Mouse (Mus musculus) heart, embryonic 14.5 days (tissue): Measurements from ENCODE around the gene Acaca. TPM values are rescaled to one million over a fixed set of nuclear protein-coding genes. Genes with fewer than 3 reads are reported as not detected.
A peak's percentile ranks its signal among the peaks of the same experiment; 100 is the strongest.
"Not testable (repeated sequence)": the region's sequence is repeated elsewhere in the genome, so short reads cannot be mapped to it uniquely, and the experiment has no call there.

Experiments used
- ATAC-seq: fragments of 200-750 bp; cut with Nextera tagmentation; 2 replicates; pipeline ENCODE4 v1.8.0; 2017; ENCODE audit warnings: low read depth, moderate TSS enrichment; ENCODE audit not compliant: insufficient number of reproducible peaks, insufficient read depth, low FRiP score
- H3K27ac ChIP-seq, 2 experiments: fragments of 200-500 bp in 1 of 2; fragments of 300-500 bp in 1 of 2; sonication (generic) in 1 of 2; replicated peaks in 1 of 2; 2 replicates each; pipeline ENCODE4 v1.5.1; 2012 to 2014; ENCODE audit warnings: low read depth in 2 of 2, low read length in 2 of 2, control low read depth in 1 of 2, mild to moderate bottlenecking in 1 of 2, mixed read lengths in 1 of 2; ENCODE audit not compliant: control insufficient read depth in 1 of 2, insufficient read depth in 1 of 2
- H3K27me3 ChIP-seq: fragments of 300-500 bp; sonication (generic); 2 replicates; pipeline ENCODE4 v1.6.1; 2014; ENCODE audit warnings: mild to moderate bottlenecking, low read length, control low read depth; ENCODE audit not compliant: control insufficient read depth, insufficient read depth
- H3K36me3 ChIP-seq: fragments of 300-500 bp; sonication (generic); 2 replicates; pipeline ENCODE4 v1.6.1; 2014; ENCODE audit warnings: mild to moderate bottlenecking, control low read depth, low read length, mixed read lengths; ENCODE audit not compliant: control insufficient read depth, insufficient read depth
- H3K4me1 ChIP-seq, 2 experiments: fragments of 200-500 bp in 1 of 2; fragments of 300-500 bp in 1 of 2; sonication (generic) in 1 of 2; 2 replicates each; pipeline ENCODE4 v1.6.1; 2012 to 2014; ENCODE audit warnings: low read length in 2 of 2, control low read depth in 1 of 2, mixed read lengths in 1 of 2; ENCODE audit not compliant: control insufficient read depth in 2 of 2, insufficient read depth in 2 of 2
- H3K4me2 ChIP-seq: fragments of 300-500 bp; sonication (generic); 2 replicates; pipeline ENCODE4 v1.6.1; 2014; ENCODE audit warnings: mild to moderate bottlenecking, low read length
- H3K4me3 ChIP-seq, 2 experiments: fragments of 200-500 bp in 1 of 2; fragments of 300-500 bp in 1 of 2; sonication (generic) in 1 of 2; 2 replicates each; pipeline ENCODE4 v1.5.1; 2012 to 2014; ENCODE audit warnings: low read length in 2 of 2, mild to moderate bottlenecking in 2 of 2, control low read depth in 1 of 2, low read depth in 1 of 2, moderate library complexity in 1 of 2; ENCODE audit not compliant: control insufficient read depth in 1 of 2, insufficient read depth in 1 of 2
- H3K9ac ChIP-seq: fragments of 300-500 bp; sonication (generic); 2 replicates; pipeline ENCODE4 v1.6.1; 2014; ENCODE audit warnings: mild to moderate bottlenecking, low read length
- H3K9me3 ChIP-seq: fragments of 300-500 bp; sonication (generic); 2 replicates; pipeline ENCODE4 v1.6.1; 2016; ENCODE audit warnings: low read length, control low read depth; ENCODE audit not compliant: control insufficient read depth
- WGBS: fragments of 180-500 bp; shearing (Covaris S2); extraction: QIAGEN DNeasy Blood & Tissue Kit; methylation state at CpG from one replicate; pipeline ENCODE4 v1.1.7; 2014; 5-methylcytosine and 5-hydroxymethylcytosine counted together
- polyA plus RNA-seq: library from polyadenylated mRNA; unstranded; fragments of >200 nt; fragmentation: Nextera tagmentation; extraction: Ambion mirVana; gene quantifications from 2 replicates; pipeline ENCODE4 v1.2.1, GENCODE M21; 2014

Gene Acaca
- polyA plus RNA-seq, 1 experiment from 2014 or later, result 8.3 TPM

DNA sequence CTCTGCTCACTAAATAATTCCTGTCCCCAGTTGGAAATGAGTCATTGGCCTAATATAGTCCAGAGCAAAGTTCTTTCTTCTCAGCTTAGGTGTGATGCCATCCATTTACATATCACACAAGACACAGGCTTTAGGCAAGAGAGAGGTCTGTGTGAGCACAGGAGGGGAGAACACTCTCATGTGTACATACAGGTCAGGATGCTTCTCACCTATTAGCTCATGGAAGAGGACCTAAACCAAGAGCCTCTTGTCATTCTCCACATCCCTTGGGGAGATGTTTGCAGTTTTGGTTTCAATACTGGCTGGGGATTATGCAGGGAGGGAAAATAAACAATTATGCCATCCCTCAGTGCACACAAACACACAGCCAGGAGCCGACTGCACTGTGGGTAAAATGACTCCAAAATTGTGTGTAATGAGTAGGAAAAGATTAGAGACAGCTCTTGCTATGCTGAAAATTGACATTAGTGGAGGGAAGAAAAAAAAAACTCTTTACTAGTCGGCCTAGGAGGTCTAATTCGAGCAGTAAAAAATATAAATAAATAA lies 246.6 kb downstream of the Acaca start:
- Histone ChIP-seq H3K27me3 (no peaks in the 10 kb centered on the region), H3K4me1 (no peaks in the 10 kb centered on the region), H3K9ac (no peak overlapping the region), H3K36me3 (peaks cover 8% of the 10 kb centered on the region; the same call in 1 of the 2 replicates), H3K9me3 (no peaks in the 10 kb centered on the region), H3K4me3 (no peak overlapping the region), H3K4me2 (no peak overlapping the region), H3K27ac (no peak overlapping the region)
- 79% methylated on average over 3 of the region's 3 CpGs for WGBS
- ATAC-seq, result no peak

DNA sequence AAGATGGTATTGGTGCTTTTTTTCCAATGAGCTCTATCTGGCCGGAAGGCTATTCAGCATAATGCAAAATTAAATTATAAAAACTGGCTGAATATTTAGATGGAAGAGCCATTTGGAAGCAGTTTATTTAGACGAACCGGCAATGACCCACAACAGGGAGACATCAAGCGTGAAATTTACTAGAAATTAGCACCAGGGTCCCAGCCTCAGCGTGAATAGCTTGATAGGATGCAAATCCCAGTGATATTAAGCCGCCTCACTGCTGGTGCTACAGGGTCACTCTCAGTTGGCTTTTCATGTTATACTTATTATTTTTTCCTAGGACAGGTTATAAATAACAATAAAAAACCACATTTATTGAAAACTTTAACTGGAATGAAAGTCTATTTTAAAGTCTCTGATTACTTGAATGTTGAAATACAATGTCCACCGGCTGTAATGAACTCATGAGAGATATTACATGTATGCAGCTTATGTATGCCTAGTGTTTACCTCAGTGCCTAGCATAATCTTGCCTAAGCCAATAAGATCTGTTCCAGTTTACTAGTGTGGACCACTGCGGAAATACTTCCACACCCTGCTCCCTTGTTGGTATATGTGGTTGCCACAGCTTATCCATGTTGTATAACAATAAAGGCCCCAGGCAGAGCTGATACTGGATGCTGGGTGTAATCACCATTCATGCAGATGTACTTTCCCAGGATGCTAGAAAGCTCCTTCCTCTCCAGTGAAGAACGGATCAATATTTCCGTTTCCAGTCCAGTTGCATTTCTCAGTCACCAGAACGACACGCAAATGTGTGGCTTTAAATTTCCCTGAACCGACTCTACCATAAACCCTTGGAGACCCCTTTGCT lies 247.3 kb downstream of the Acaca start:
- 90% methylated on average over 13 of the region's 13 CpGs for WGBS
- peaks cover 11% of the 10 kb centered on the region for H3K36me3 ChIP-seq
- H3K4me2 ChIP-seq, result no peak overlapping the region
- H3K27me3 ChIP-seq, result no peaks in the 10 kb centered on the region
- H3K9ac ChIP-seq, result no peak overlapping the region
- ATAC-seq, result no peak
- no peak overlapping the region for H3K27ac ChIP-seq
- no peaks in the 10 kb centered on the region for H3K4me1 ChIP-seq
- no peak overlapping the region for H3K4me3 ChIP-seq
- no peaks in the 10 kb centered on the region for H3K9me3 ChIP-seq

DNA sequence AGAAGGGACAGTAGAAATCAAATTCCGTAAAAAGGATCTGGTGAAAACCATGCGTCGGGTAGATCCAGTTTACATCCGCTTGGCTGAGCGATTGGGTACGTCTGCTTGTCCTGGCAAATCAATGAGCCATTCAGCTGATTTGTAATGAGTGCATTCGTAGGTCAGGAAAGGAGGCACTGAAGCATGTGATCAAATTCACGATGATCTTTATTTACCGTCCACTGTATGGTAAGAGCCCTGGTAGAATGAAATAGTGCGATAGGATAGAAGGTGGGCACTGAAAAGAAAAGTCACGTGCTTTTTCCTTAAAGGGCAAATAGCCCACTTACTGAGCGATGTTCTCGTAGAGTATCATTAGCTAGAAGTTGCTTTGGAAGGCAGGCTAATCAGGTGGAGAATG lies 253.0 kb downstream of the Acaca start:
- ATAC-seq, result no peak
- Histone ChIP-seq H3K27ac (no peak overlapping the region), H3K4me1 (no peaks in the 10 kb centered on the region)

DNA sequence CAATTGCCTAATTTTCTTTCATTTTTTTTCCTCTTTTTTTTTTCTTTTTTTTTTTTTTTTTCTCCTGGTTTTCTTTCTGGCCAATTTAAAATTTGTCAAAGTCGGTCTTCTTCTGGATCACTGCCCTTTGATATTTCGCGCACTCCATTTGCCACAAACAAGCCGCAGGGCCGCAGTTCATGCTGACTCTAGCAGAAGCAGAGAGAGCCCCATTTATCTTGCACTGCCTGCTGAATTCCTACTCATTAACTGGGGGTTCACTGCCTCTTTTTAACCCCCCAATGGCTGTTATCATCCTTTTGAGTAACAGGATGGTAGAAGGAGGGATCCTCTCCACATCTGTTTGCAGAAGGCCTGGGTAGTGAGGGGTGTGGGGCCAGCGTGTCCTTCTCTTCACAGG lies 254.4 kb downstream of the Acaca start:
- ATAC-seq, result no peak
- no peak overlapping the region for H3K4me2 ChIP-seq
- H3K9ac ChIP-seq, result no peak overlapping the region
- H3K4me1 ChIP-seq, result peaks cover 6 to 12% of the 10 kb centered on the region in 2 experiments
- no peak overlapping the region for H3K4me3 ChIP-seq
- H3K9me3 ChIP-seq, result no peaks in the 10 kb centered on the region
- H3K36me3 ChIP-seq, result peaks cover 25% of the 10 kb centered on the region
- 89% methylated on average over 6 of the region's 6 CpGs for WGBS
- H3K27ac ChIP-seq, result no peak overlapping the region
- no peaks in the 10 kb centered on the region for H3K27me3 ChIP-seq

More for the DNA sequence above, 253.0 kb downstream of the Acaca start:
- peaks cover 25% of the 10 kb centered on the region for H3K36me3 ChIP-seq
- no peaks in the 10 kb centered on the region for H3K27me3 ChIP-seq
- H3K9me3 ChIP-seq, result no peaks in the 10 kb centered on the region
- no peak overlapping the region for H3K9ac ChIP-seq
- H3K4me2 ChIP-seq, result no peak overlapping the region
- H3K4me3 ChIP-seq, result no peak overlapping the region
- 89% methylated on average over 13 of the region's 13 CpGs for WGBS

DNA sequence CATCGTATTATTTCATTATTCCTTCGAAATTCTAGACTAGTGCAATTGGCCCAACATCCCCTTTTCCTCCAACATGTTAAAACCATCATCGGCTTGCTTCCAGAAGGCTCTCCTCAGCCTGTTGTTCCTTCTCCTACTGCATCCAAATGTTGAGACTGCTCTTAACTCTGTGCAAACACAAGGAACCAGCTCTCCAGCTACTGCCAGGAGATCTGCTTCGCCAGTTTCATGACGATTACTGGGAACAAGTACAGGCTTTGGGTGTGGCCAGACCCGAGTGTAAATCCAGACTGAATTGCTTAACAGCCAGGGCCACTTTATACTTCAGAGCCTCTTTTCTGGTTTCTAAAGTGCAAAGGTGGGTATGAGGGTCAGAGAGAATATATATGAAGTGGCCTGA lies 259.9 kb downstream of the Acaca start:
- Histone ChIP-seq H3K4me3 (no peak overlapping the region), H3K36me3 (peaks cover 18% of the 10 kb centered on the region; the same call in 1 of the 2 replicates), H3K4me2 (no peak overlapping the region), H3K9ac (no peak overlapping the region), H3K27ac (no peak overlapping the region), H3K27me3 (no peaks in the 10 kb centered on the region), H3K9me3 (no peaks in the 10 kb centered on the region), H3K4me1 (peaks cover 16 to 23% of the 10 kb centered on the region in 2 experiments)
- WGBS, result 60% methylated on average over 6 of the region's 6 CpGs
- ATAC-seq, result no peak

DNA sequence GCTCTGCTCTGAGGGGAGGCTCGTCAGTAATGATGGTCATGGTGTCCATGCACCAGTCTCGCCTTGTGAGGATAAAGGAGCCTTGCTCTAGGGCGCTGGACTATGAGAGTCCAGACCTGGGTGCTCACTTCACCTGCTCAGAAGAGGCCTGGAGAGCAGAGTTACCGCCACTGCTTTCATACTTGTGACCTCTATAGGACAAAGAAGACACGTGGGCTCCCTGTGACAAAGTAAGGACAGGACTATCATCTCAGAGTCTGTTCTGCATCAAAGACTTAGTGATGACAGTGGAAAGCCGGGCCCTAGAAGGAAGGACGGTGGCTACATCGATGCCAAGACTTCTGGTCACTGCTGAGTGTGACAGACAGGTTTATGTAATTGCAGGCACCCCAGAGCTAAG lies 261.7 kb downstream of the Acaca start:
- H3K27me3 ChIP-seq, result no peaks in the 10 kb centered on the region
- no peak overlapping the region for H3K4me2 ChIP-seq
- H3K9ac ChIP-seq, result no peak overlapping the region
- H3K4me1 ChIP-seq, result peaks cover 18 to 23% of the 10 kb centered on the region in 2 experiments
- WGBS, result 33% methylated on average over 8 of the region's 8 CpGs
- H3K27ac ChIP-seq, result no peak overlapping the region
- 0 out of 2 replicates have a peak, but pooled peaks have one; percentile 31 for ATAC-seq
- no peak overlapping the region for H3K4me3 ChIP-seq
- H3K36me3 ChIP-seq, result peaks cover 11% of the 10 kb centered on the region; the same call in 1 of the 2 replicates
- H3K9me3 ChIP-seq, result no peaks in the 10 kb centered on the region

DNA sequence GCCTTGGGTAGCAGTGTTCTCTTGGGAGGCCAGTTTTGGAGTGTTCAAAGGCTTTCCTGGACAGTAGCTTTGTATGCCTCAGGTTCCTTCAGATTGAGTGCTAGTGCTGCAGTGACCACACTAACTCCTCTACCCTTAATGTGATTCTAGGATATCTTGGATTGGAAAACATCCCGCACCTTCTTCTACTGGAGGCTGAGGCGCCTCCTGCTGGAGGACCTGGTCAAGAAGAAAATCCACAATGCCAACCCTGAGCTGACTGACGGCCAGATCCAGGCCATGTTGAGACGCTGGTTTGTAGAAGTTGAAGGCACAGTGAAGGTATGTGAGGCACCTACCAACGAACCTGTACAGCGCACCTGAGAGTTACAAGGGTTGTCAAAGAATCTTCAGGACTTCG lies 262.6 kb downstream of the Acaca start:
- not testable (repeated sequence) for H3K27me3 ChIP-seq, H3K4me3 ChIP-seq, H3K4me2 ChIP-seq, H3K9me3 ChIP-seq, H3K27ac ChIP-seq, ATAC-seq, H3K9ac ChIP-seq
- WGBS, result 79% methylated on average over 7 of the region's 7 CpGs
- peaks cover 18 to 23% of the 10 kb centered on the region in 2 experiments for H3K4me1 ChIP-seq
- peaks cover 11% of the 10 kb centered on the region; the same call in 1 of the 2 replicates for H3K36me3 ChIP-seq
